Mouse (Mus musculus) liver, embryonic 14.5 days (tissue): Measurements from ENCODE around the gene Nhej1.

Experiments used
- CTCF ChIP-seq: IDR thresholded peaks from 2 replicates; pipeline ENCODE4 v1.5.1; 2016; ENCODE audit warnings: antibody characterized with exemption, low read depth, control low read depth
- EP300 ChIP-seq: IDR thresholded peaks from 2 replicates; pipeline ENCODE4 v1.6.1; 2016; ENCODE audit warnings: antibody characterized with exemption, low read depth

- TF ChIP-seq CTCF (no peak), EP300 (no peak)
These were observed 84.6 kb downstream of the Nhej1 start for GRCm38 (mm10) chr1:75040429-75040828.
